Mouse (Mus musculus) ES-E14 (cell line): ENCODE measurements at regions not wholly inside any gene's neighbourhood (a gene's known extent, or its start where the extent isn't known, plus 50 kb on each side); places are given as distances from the start of the nearest gene placed in this dataset.

Experiments used
- HCFC1 ChIP-seq: IDR thresholded peaks from 2 replicates; pipeline ENCODE4 v1.6.1; 2012; ENCODE audit warnings: low read length, inconsistent platforms, borderline replicate concordance; ENCODE audit not compliant: insufficient read depth
- MAFK ChIP-seq: IDR thresholded peaks from 2 replicates; pipeline ENCODE4 v1.6.1; 2014; ENCODE audit warnings: mild to moderate bottlenecking, low read depth, low read length, inconsistent platforms; ENCODE audit not compliant: insufficient read depth
- ZC3H11A ChIP-seq: IDR thresholded peaks from 2 replicates; pipeline ENCODE4 v1.6.1; 2012; ENCODE audit warnings: low read depth, mild to moderate bottlenecking, inconsistent platforms, low read length, borderline replicate concordance
- ZNF384 ChIP-seq: IDR thresholded peaks from 2 replicates; pipeline ENCODE4 v1.6.1; 2012; ENCODE audit warnings: low read depth, low read length, inconsistent platforms

- TF ChIP-seq ZNF384 (no peak), MAFK (no peak), ZC3H11A (no peak), HCFC1 (no peak)
Measured at GRCm38 (mm10) chr19:56218536-56218935, 68.4 kb upstream of the Habp2 start.
